Mouse (Mus musculus): ENCODE measurements around the gene Popdc2. TPM values are rescaled to one million over a fixed set of nuclear protein-coding genes. Genes with fewer than 3 reads are reported as not detected.

Popdc2 gene
- polyA plus RNA-seq, 1 experiment from 2014 or later, result 16.8 TPM

- H3K36me3 ChIP-seq (ENCODE audit: control insufficient read depth, insufficient read depth, low read length), result no peaks in the 10 kb centered on the region
- no peak overlapping the region for H3K9ac ChIP-seq (ENCODE audit: low read length)
- H3K4me1 ChIP-seq (replicated peaks; ENCODE audit: control insufficient read depth, insufficient read depth, low read length), result no peaks in the 10 kb centered on the region
- H3K4me2 ChIP-seq (ENCODE audit: low read length), result no peak overlapping the region
- no peak overlapping the region for H3K4me3 ChIP-seq (ENCODE audit: low read depth, low read length)
- H3K27me3 ChIP-seq (replicated peaks; ENCODE audit: control insufficient read depth, insufficient read depth, low read length), result no peaks in the 10 kb centered on the region
- DNase-seq (ENCODE audit: low spot score) (no peak), ATAC-seq (replicated peaks; ENCODE audit: low FRiP score, low TSS enrichment, low read depth) (no peak)
- 88% methylated on average over 6 of the region's 6 CpGs for WGBS
- no peak overlapping the region for H3K27ac ChIP-seq (ENCODE audit: low read depth)
- H3K9me3 ChIP-seq (ENCODE audit: control insufficient read depth, low read length), result no peaks in the 10 kb centered on the region
These were observed 25.4 kb downstream of the Popdc2 start for GRCm38 (mm10) chr16:38387389-38387788.

GRCm38 (mm10) chr16:38388757-38389156 is 26.7 kb downstream of the Popdc2 start:
- Histone ChIP-seq H3K4me2 (ENCODE audit: low read length) (no peak overlapping the region), H3K27me3 (replicated peaks; ENCODE audit: control insufficient read depth, insufficient read depth, low read length) (no peaks in the 10 kb centered on the region), H3K9ac (ENCODE audit: low read length) (no peak overlapping the region), H3K9me3 (ENCODE audit: control insufficient read depth, low read length) (no peaks in the 10 kb centered on the region), H3K27ac (ENCODE audit: low read depth) (no peak overlapping the region), H3K4me1 (replicated peaks; ENCODE audit: control insufficient read depth, insufficient read depth, low read length) (no peaks in the 10 kb centered on the region), H3K4me3 (ENCODE audit: low read depth, low read length) (no peak overlapping the region), H3K36me3 (ENCODE audit: control insufficient read depth, insufficient read depth, low read length) (no peaks in the 10 kb centered on the region)
- WGBS, result 74% methylated on average over 6 of the region's 6 CpGs
- ATAC-seq (replicated peaks; ENCODE audit: low FRiP score, low TSS enrichment, low read depth) (no peak), DNase-seq (ENCODE audit: low spot score) (no peak)

GRCm38 (mm10) chr16:38389284-38389893 is 27.4 kb downstream of the Popdc2 start:
- Histone ChIP-seq H3K36me3 (ENCODE audit: control insufficient read depth, insufficient read depth, low read length) (no peaks in the 10 kb centered on the region), H3K9me3 (ENCODE audit: control insufficient read depth, low read length) (no peaks in the 10 kb centered on the region), H3K27ac (ENCODE audit: low read depth) (no peak overlapping the region), H3K4me3 (ENCODE audit: low read depth, low read length) (no peak overlapping the region), H3K27me3 (replicated peaks; ENCODE audit: control insufficient read depth, insufficient read depth, low read length) (no peaks in the 10 kb centered on the region), H3K4me2 (ENCODE audit: low read length) (no peak overlapping the region), H3K4me1 (replicated peaks; ENCODE audit: control insufficient read depth, insufficient read depth, low read length) (no peaks in the 10 kb centered on the region), H3K9ac (ENCODE audit: low read length) (no peak overlapping the region)
- ATAC-seq (replicated peaks; ENCODE audit: low FRiP score, low TSS enrichment, low read depth) (no peak), DNase-seq (ENCODE audit: low spot score) (no peak)
- 76% methylated on average over 8 of the region's 8 CpGs for WGBS

GRCm38 (mm10) chr16:38390322-38390721 is 28.3 kb downstream of the Popdc2 start:
- no peaks in the 10 kb centered on the region for H3K9me3 ChIP-seq (ENCODE audit: control insufficient read depth, low read length)
- H3K4me3 ChIP-seq (ENCODE audit: low read depth, low read length), result no peak overlapping the region
- DNase-seq (ENCODE audit: low spot score) (no peak), ATAC-seq (replicated peaks; ENCODE audit: low FRiP score, low TSS enrichment, low read depth) (no peak)
- no peak overlapping the region for H3K9ac ChIP-seq (ENCODE audit: low read length)
- H3K27me3 ChIP-seq (replicated peaks; ENCODE audit: control insufficient read depth, insufficient read depth, low read length), result no peaks in the 10 kb centered on the region
- H3K27ac ChIP-seq (ENCODE audit: low read depth), result no peak overlapping the region
- H3K4me1 ChIP-seq (replicated peaks; ENCODE audit: control insufficient read depth, insufficient read depth, low read length), result no peaks in the 10 kb centered on the region
- WGBS, result 91% methylated on average over 7 of the region's 7 CpGs
- no peak overlapping the region for H3K4me2 ChIP-seq (ENCODE audit: low read length)
- H3K36me3 ChIP-seq (ENCODE audit: control insufficient read depth, insufficient read depth, low read length), result no peaks in the 10 kb centered on the region

GRCm38 (mm10) chr16:38392126-38392894 is 30.3 kb downstream of the Popdc2 start:
- Histone ChIP-seq H3K36me3 (ENCODE audit: control insufficient read depth, insufficient read depth, low read length) (no peaks in the 10 kb centered on the region), H3K9ac (ENCODE audit: low read length) (no peak overlapping the region), H3K9me3 (ENCODE audit: control insufficient read depth, low read length) (no peaks in the 10 kb centered on the region), H3K4me2 (ENCODE audit: low read length) (no peak overlapping the region), H3K27ac (ENCODE audit: low read depth) (no peak overlapping the region), H3K4me3 (ENCODE audit: low read depth, low read length) (no peak overlapping the region), H3K27me3 (replicated peaks; ENCODE audit: control insufficient read depth, insufficient read depth, low read length) (no peaks in the 10 kb centered on the region), H3K4me1 (replicated peaks; ENCODE audit: control insufficient read depth, insufficient read depth, low read length) (peaks cover 6% of the 10 kb centered on the region; the same call in 1 of the 2 replicates)
- DNase-seq (ENCODE audit: low spot score) (no peak), ATAC-seq (replicated peaks; ENCODE audit: low FRiP score, low TSS enrichment, low read depth) (no peak)
- 78% methylated on average over 23 of the region's 23 CpGs for WGBS

- DNase-seq (ENCODE audit: low spot score), result no peak
- H3K4me1 ChIP-seq (replicated peaks; ENCODE audit: control insufficient read depth, insufficient read depth, low read length), result peaks cover 6% of the 10 kb centered on the region; the same call in 1 of the 2 replicates
- H3K27ac ChIP-seq (ENCODE audit: low read depth), result no peak overlapping the region
- no peaks in the 10 kb centered on the region for H3K9me3 ChIP-seq (ENCODE audit: control insufficient read depth, low read length)
- H3K4me3 ChIP-seq (ENCODE audit: low read depth, low read length), result no peak overlapping the region
- H3K27me3 ChIP-seq (replicated peaks; ENCODE audit: control insufficient read depth, insufficient read depth, low read length), result no peaks in the 10 kb centered on the region
- WGBS, result 87% methylated on average over 8 of the region's 8 CpGs
- H3K36me3 ChIP-seq (ENCODE audit: control insufficient read depth, insufficient read depth, low read length), result no peaks in the 10 kb centered on the region
- no peak for ATAC-seq (replicated peaks; ENCODE audit: low FRiP score, low TSS enrichment, low read depth)
- H3K9ac ChIP-seq (ENCODE audit: low read length), result no peak overlapping the region
- H3K4me2 ChIP-seq (ENCODE audit: low read length), result no peak overlapping the region
These were observed 32.2 kb downstream of the Popdc2 start for GRCm38 (mm10) chr16:38394191-38394618.

GRCm38 (mm10) chr16:38395060-38395730 is 33.2 kb downstream of the Popdc2 start:
- H3K27me3 ChIP-seq (replicated peaks; ENCODE audit: control insufficient read depth, insufficient read depth, low read length), result no peaks in the 10 kb centered on the region
- H3K36me3 ChIP-seq (ENCODE audit: control insufficient read depth, insufficient read depth, low read length), result no peaks in the 10 kb centered on the region
- WGBS, result 61% methylated on average over 6 of the region's 6 CpGs
- no peaks in the 10 kb centered on the region for H3K9me3 ChIP-seq (ENCODE audit: control insufficient read depth, low read length)
- H3K4me2 ChIP-seq (ENCODE audit: low read length), result no peak overlapping the region
- H3K4me3 ChIP-seq (ENCODE audit: low read depth, low read length), result no peak overlapping the region
- H3K4me1 ChIP-seq (replicated peaks; ENCODE audit: control insufficient read depth, insufficient read depth, low read length), result peaks cover 13% of the 10 kb centered on the region
- ATAC-seq (replicated peaks; ENCODE audit: low FRiP score, low TSS enrichment, low read depth) (no peak), DNase-seq (ENCODE audit: low spot score) (no peak)
- H3K9ac ChIP-seq (ENCODE audit: low read length), result no peak overlapping the region
- H3K27ac ChIP-seq (ENCODE audit: low read depth), result no peak overlapping the region

GRCm38 (mm10) chr16:38396155-38396554 is 34.1 kb downstream of the Popdc2 start:
- Histone ChIP-seq H3K27me3 (replicated peaks; ENCODE audit: control insufficient read depth, insufficient read depth, low read length) (no peaks in the 10 kb centered on the region), H3K9me3 (ENCODE audit: control insufficient read depth, low read length) (no peaks in the 10 kb centered on the region), H3K4me3 (ENCODE audit: low read depth, low read length) (no peak overlapping the region), H3K4me1 (replicated peaks; ENCODE audit: control insufficient read depth, insufficient read depth, low read length) (peaks cover 13% of the 10 kb centered on the region), H3K4me2 (ENCODE audit: low read length) (no peak overlapping the region), H3K36me3 (ENCODE audit: control insufficient read depth, insufficient read depth, low read length) (no peaks in the 10 kb centered on the region), H3K9ac (ENCODE audit: low read length) (no peak overlapping the region), H3K27ac (ENCODE audit: low read depth) (no peak overlapping the region)
- no peak for ATAC-seq (replicated peaks; ENCODE audit: low FRiP score, low TSS enrichment, low read depth)
- peak; percentile 66 for DNase-seq (ENCODE audit: low spot score)
- WGBS, result 34% methylated on average over 13 of the region's 13 CpGs

Data from intestine, embryonic 14.5 days (tissue).